In genomic region chr11:58991911-58992310, GRCm38 (mm10) we compare ENCODE assay signal across 21 mouse cellular contexts. TPM values are rescaled to one million over a fixed set of nuclear protein-coding genes. Genes with fewer than 3 reads are reported as not detected.
DNase-seq lines count a peak whose midpoint lies in the region; ATAC-seq and TF ChIP-seq lines count a peak whose summit lies in the region.
"Had no signal": no experiment of that assay in that cellular context is flagged by ENCODE, and none has a peak within 500 bp of the region (broad histone marks: within the 10 kb centered on the region; RNA-seq: fewer than 3 reads in every experiment).

No protein-coding gene starts in this region.

- no peaks in the 10 kb centered on the region for H3K79me2 ChIP-seq in heart, adult 2 months (replicated peaks; ENCODE audit: control insufficient read depth, insufficient read depth, low read length)
- H3K79me2 ChIP-seq in myocyte (ENCODE audit: control insufficient read depth, insufficient read depth): no peaks in the 10 kb centered on the region

- H3K9me3 ChIP-seq in heart, embryonic 13.5 days: no peaks in the 10 kb centered on the region
- H3K9me3 ChIP-seq in heart, embryonic 15.5 days (replicated peaks): no peaks in the 10 kb centered on the region
- H3K9me3 ChIP-seq: embryonic facial prominence, embryonic 13.5 days; forebrain, embryonic 12.5 days; hindbrain, embryonic 13.5 days had no signal

- H3K36me3 ChIP-seq in heart, adult 2 months (ENCODE audit: control insufficient read depth, insufficient read depth, low read length): no peaks in the 10 kb centered on the region
- H3K36me3 ChIP-seq in heart, embryonic 13.5 days: peaks cover 62% of the 10 kb centered on the region
- H3K36me3 ChIP-seq in heart, embryonic 15.5 days: peaks cover 25% of the 10 kb centered on the region; the same call in 1 of the 2 replicates
- peaks cover 9% of the 10 kb centered on the region for H3K36me3 ChIP-seq in myocyte (ENCODE audit: control insufficient read depth, insufficient read depth)

- no peaks in the 10 kb centered on the region for H3K27me3 ChIP-seq in heart, adult 2 months (ENCODE audit: control insufficient read depth, insufficient read depth, low read length)
- peaks cover 28% of the 10 kb centered on the region for H3K27me3 ChIP-seq in heart, embryonic 13.5 days (replicated peaks)
- H3K27me3 ChIP-seq in heart, embryonic 15.5 days: peaks cover 12% of the 10 kb centered on the region
- peaks cover 9% of the 10 kb centered on the region for H3K27me3 ChIP-seq in myocyte (ENCODE audit: control insufficient read depth, insufficient read depth, insufficient read length)

- no peak overlapping the region for H3K4me3 ChIP-seq in heart, adult 2 months
- no peak overlapping the region for H3K4me3 ChIP-seq in heart, embryonic 13.5 days
- no peak overlapping the region for H3K4me3 ChIP-seq in heart, embryonic 15.5 days
- H3K4me3 ChIP-seq in myocyte: no peak overlapping the region
- H3K4me3 ChIP-seq: embryonic facial prominence, embryonic 13.5 days; forebrain, embryonic 12.5 days; gastrocnemius, adult 2 months; hindbrain, embryonic 13.5 days had no signal

- 67% methylated on average over 3 of the region's 3 CpGs for WGBS in heart, adult 2 months
- WGBS in heart, embryonic 13.5 days: 71% methylated on average over 3 of the region's 3 CpGs
- WGBS in heart, embryonic 15.5 days: 75% methylated on average over 3 of the region's 3 CpGs

- TF ChIP-seq EP300 in heart, adult 2 months (IDR thresholded peaks at IDR 0.05; ENCODE audit: insufficient read depth, low read depth, low read length): no peak

- TF ChIP-seq CTCF in heart, adult 2 months (IDR thresholded peaks at IDR 0.05): no peak

- 0 out of 2 replicates have a peak, but pooled peaks have one; percentile 5 for TF ChIP-seq POLR2A in heart, adult 2 months (IDR thresholded peaks at IDR 0.05; ENCODE audit: insufficient read depth, low read depth, low read length)
- no peak for TF ChIP-seq POLR2A in myocyte (IDR thresholded peaks at IDR 0.05; ENCODE audit: insufficient read length, low read depth)

- no peak overlapping the region for H3K4me2 ChIP-seq in heart, embryonic 13.5 days
- H3K4me2 ChIP-seq in heart, embryonic 15.5 days: no peak overlapping the region
- H3K4me2 ChIP-seq in myocyte (ENCODE audit: low read depth): no peak overlapping the region
- H3K4me2 ChIP-seq: embryonic facial prominence, embryonic 13.5 days; forebrain, embryonic 12.5 days; hindbrain, embryonic 13.5 days had no signal

- peaks cover 10% of the 10 kb centered on the region for H3K4me1 ChIP-seq in heart, adult 2 months (ENCODE audit: control insufficient read depth, insufficient read depth, low read length)
- H3K4me1 ChIP-seq in heart, embryonic 13.5 days: peaks cover 99% of the 10 kb centered on the region
- H3K4me1 ChIP-seq in heart, embryonic 15.5 days (replicated peaks): peaks cover 96% of the 10 kb centered on the region

- intact Hi-C loops in heart, adult 2 months (cut with DNase I): no loop called here

- H3ac ChIP-seq in myocyte (ENCODE audit: control insufficient read depth, insufficient read length): no peak overlapping the region

- no peak for ATAC-seq in heart, embryonic 13.5 days (ENCODE audit: extremely low read depth, insufficient number of reproducible peaks, low FRiP score, low TSS enrichment)
- no peak for ATAC-seq in heart, embryonic 15.5 days (replicated peaks; ENCODE audit: insufficient number of reproducible peaks, insufficient read depth, low FRiP score, low read depth)
- ATAC-seq: forebrain, embryonic 16.5 days; hindbrain, postnatal 0 days had no signal

- no peak for DNase-seq in heart, adult 2 months
- DNase-seq in heart, adult 9 months (ENCODE audit: low spot score in 2 of 2): no peak
- DNase-seq in heart, adult 18-20 months: no peak
- no peak for DNase-seq in frontal cortex, adult 2 months (ENCODE audit: extremely low spot score in 1 of 2, low spot score in 1 of 2)
- DNase-seq: adrenal gland, adult 2 months; adrenal gland, postnatal 25 days; cerebellum, adult 18-20 months; cerebellum, adult 9-11 months; cerebellum, postnatal 36 days; gastrocnemius, adult 2 months; gastrocnemius, postnatal 36 days; kidney, adult 11 months had no signal

- H3K27ac ChIP-seq in heart, adult 2 months: no peak overlapping the region
- peak overlapping the region; percentile 92 for H3K27ac ChIP-seq in heart, embryonic 13.5 days (replicated peaks)
- H3K27ac ChIP-seq in heart, embryonic 15.5 days: peak overlapping the region; percentile 88
- H3K27ac ChIP-seq: embryonic facial prominence, embryonic 13.5 days; forebrain, embryonic 12.5 days; gastrocnemius, adult 2 months; hindbrain, embryonic 13.5 days; hindbrain, postnatal 0 days had no signal

- H3K9ac ChIP-seq in heart, adult 2 months (ENCODE audit: low read depth, low read length): no peak overlapping the region
- peak overlapping the region; percentile 58 for H3K9ac ChIP-seq in heart, embryonic 13.5 days
- H3K9ac ChIP-seq in heart, embryonic 15.5 days: no peak overlapping the region
- H3K9ac ChIP-seq: embryonic facial prominence, embryonic 13.5 days; forebrain, embryonic 12.5 days; hindbrain, embryonic 13.5 days had no signal

TF ChIP-seq in myocyte, 11 proteins besides CTCF, POLR2A, EP300 and RAD21:
- TF ChIP-seq POLR2AphosphoS2 (IDR thresholded peaks at IDR 0.05; ENCODE audit: insufficient read length, low read depth) (peak; percentile 69), USF1 (IDR thresholded peaks at IDR 0.05; ENCODE audit: low read depth) (no peak)
TF ChIP-seq in myocyte: peak in this region for 1.

RNA-seq across cellular contexts. Expression of gene Trim11, which starts 14.0 kb away (rescaled TPM):
- 10 to 100 TPM; 11.9 to 14.0 TPM for total RNA-seq in heart, adult 2 months (2021)
- 14.3 and 19.4 TPM in 2 replicates for polyA plus RNA-seq in heart, adult 2 months (2012; rRNA removed)
- 25.6 and 28.2 TPM in 2 replicates for polyA plus RNA-seq in heart, embryonic 13.5 days (2015; fragmentation: Nextera tagmentation; extraction: Ambion mirVana)
- total RNA-seq in heart, adult 18-20 months (2021): 10 to 100 TPM; 15.2 to 15.4 TPM
- 26.9 and 34.6 TPM in 2 replicates for polyA plus RNA-seq in heart, embryonic 15.5 days (2015; fragmentation: Nextera tagmentation; extraction: Ambion mirVana)
- polyA plus RNA-seq in myocyte (2012; fragmentation: generic; extraction: Trizol): 19.3 TPM
- 26.2 and 28.4 TPM in 2 replicates for polyA plus RNA-seq in frontal cortex, adult 2 months (2012; rRNA removed)

RNA-seq across cellular contexts. Expression of gene Hist3h2a, which starts 37.4 kb away (rescaled TPM):
- total RNA-seq in heart, adult 2 months (2021): 10 to 100 TPM; 13.6 to 14.0 TPM
- polyA plus RNA-seq in heart, adult 2 months (2012; rRNA removed): 12.6 and 15.4 TPM in 2 replicates
- polyA plus RNA-seq in heart, embryonic 13.5 days (2015; fragmentation: Nextera tagmentation; extraction: Ambion mirVana): 26.4 and 28.5 TPM in 2 replicates
- 10 to 100 TPM; 13.9 to 17.4 TPM for total RNA-seq in heart, adult 18-20 months (2021)
- 30.4 and 34.7 TPM in 2 replicates for polyA plus RNA-seq in heart, embryonic 15.5 days (2015; fragmentation: Nextera tagmentation; extraction: Ambion mirVana)
- 24.4 TPM for polyA plus RNA-seq in myocyte (2012; fragmentation: generic; extraction: Trizol)
- 54.3 and 57.7 TPM in 2 replicates for polyA plus RNA-seq in frontal cortex, adult 2 months (2012; rRNA removed)

RNA-seq across cellular contexts. Expression of gene Trim17, which starts 37.4 kb away (rescaled TPM):
- total RNA-seq in heart, adult 2 months (2021): under 1 TPM in 1 of 2 experiments, not detected in 1; 0.07 TPM
- polyA plus RNA-seq in heart, adult 2 months (2012; rRNA removed): 0.20 and 0.37 TPM in 2 replicates
- polyA plus RNA-seq in heart, embryonic 13.5 days (2015; fragmentation: Nextera tagmentation; extraction: Ambion mirVana): 0.43 and 0.76 TPM in 2 replicates
- total RNA-seq in heart, adult 18-20 months (2021): under 1 TPM in 1 of 2 experiments, not detected in 1; 0.12 TPM
- 0.27 and 0.57 TPM in 2 replicates for polyA plus RNA-seq in heart, embryonic 15.5 days (2015; fragmentation: Nextera tagmentation; extraction: Ambion mirVana)
- 0.64 TPM for polyA plus RNA-seq in myocyte (2012; fragmentation: generic; extraction: Trizol)
- polyA plus RNA-seq in frontal cortex, adult 2 months (2012; rRNA removed): 7.8 and 9.7 TPM in 2 replicates
- total RNA-seq: hematopoietic stem cell, adult 5-6 weeks had no signal

RNA-seq across cellular contexts. Expression of gene Hist3h2ba, which starts 43.2 kb away (rescaled TPM):
- total RNA-seq in heart, adult 2 months (2021): 1 to 10 TPM in 1 of 2 experiments, under 1 TPM in 1; 0.81 to 1.1 TPM
- 0.67 and 1.5 TPM in 2 replicates for polyA plus RNA-seq in heart, adult 2 months (2012; rRNA removed)
- 14.4 and 14.9 TPM in 2 replicates for polyA plus RNA-seq in heart, embryonic 13.5 days (2015; fragmentation: Nextera tagmentation; extraction: Ambion mirVana)
- total RNA-seq in heart, adult 18-20 months (2021): 1 to 10 TPM; 1.0 to 1.4 TPM
- polyA plus RNA-seq in heart, embryonic 15.5 days (2015; fragmentation: Nextera tagmentation; extraction: Ambion mirVana): 18.0 and 18.3 TPM in 2 replicates
- polyA plus RNA-seq in myocyte (2012; fragmentation: generic; extraction: Trizol): 0.88 TPM
- polyA plus RNA-seq in frontal cortex, adult 2 months (2012; rRNA removed): 174 and 184 TPM in 2 replicates
- total RNA-seq: gastrocnemius, adult 2 months had no signal

RNA-seq across cellular contexts. Expression of gene Rnf187, which starts 53.2 kb away (rescaled TPM):
- total RNA-seq in heart, adult 2 months (2021): 100 to 1,000 TPM; 164 to 177 TPM
- polyA plus RNA-seq in heart, adult 2 months (2012; rRNA removed): 182 and 190 TPM in 2 replicates
- polyA plus RNA-seq in heart, embryonic 13.5 days (2015; fragmentation: Nextera tagmentation; extraction: Ambion mirVana): 151 and 166 TPM in 2 replicates
- 100 to 1,000 TPM; 165 to 170 TPM for total RNA-seq in heart, adult 18-20 months (2021)
- 170 and 210 TPM in 2 replicates for polyA plus RNA-seq in heart, embryonic 15.5 days (2015; fragmentation: Nextera tagmentation; extraction: Ambion mirVana)
- 197 TPM for polyA plus RNA-seq in myocyte (2012; fragmentation: generic; extraction: Trizol)
- polyA plus RNA-seq in frontal cortex, adult 2 months (2012; rRNA removed): 554 and 589 TPM in 2 replicates
